10 mouse cellular contexts compared by ENCODE assay signal in the genomic region with DNA sequence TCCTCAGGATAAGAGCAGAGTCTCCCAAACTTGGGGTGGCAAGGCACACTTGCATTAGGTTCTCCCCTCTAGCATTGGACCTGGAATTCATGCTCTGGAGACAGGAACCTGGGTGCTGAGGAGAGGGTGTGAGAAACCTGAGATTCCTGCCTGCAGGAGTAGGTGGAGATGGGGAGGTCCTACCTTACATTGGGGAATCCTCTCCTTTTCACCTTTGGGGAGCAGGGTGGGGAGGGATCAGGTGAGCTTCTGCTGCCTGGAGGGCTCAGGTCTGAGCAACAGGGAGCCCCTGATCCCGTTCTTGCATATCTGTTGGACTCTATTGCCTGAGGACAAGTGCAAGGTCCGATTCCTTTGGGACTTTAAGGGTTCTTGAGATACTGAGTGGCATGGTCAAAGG. TPM values are rescaled to one million over a fixed set of nuclear protein-coding genes. Genes with fewer than 3 reads are reported as not detected.
DNase-seq lines count a peak whose midpoint lies in the region; ATAC-seq and TF ChIP-seq lines count a peak whose summit lies in the region.
"Had no signal": no experiment of that assay in that cellular context is flagged by ENCODE, and none has a peak within 500 bp of the region (broad histone marks: within the 10 kb centered on the region; RNA-seq: fewer than 3 reads in every experiment).

No protein-coding gene starts in this region.

- peak overlapping the region; percentile 60; the same call in 1 of the 2 replicates for H3K4me2 ChIP-seq in hindbrain, embryonic 11.5 days (replicated peaks; ENCODE audit: low read depth, low read length)
- no peak overlapping the region for H3K4me2 ChIP-seq in liver, postnatal 0 days (ENCODE audit: low read depth, low read length)

- TF ChIP-seq CTCF in E14TG2a.4 (conservative IDR thresholded peaks at IDR 0.05; ENCODE audit: low read length) = no peak
- no peak for TF ChIP-seq CTCF in liver, postnatal 0 days (IDR thresholded peaks at IDR 0.05; ENCODE audit: low read depth)

- no peaks in the 10 kb centered on the region for H3K27me3 ChIP-seq in erythroblast, embryonic 14.5 days (ENCODE audit: control insufficient read depth)
- H3K27me3 ChIP-seq in E14TG2a.4 (ENCODE audit: insufficient read depth, low read length) = no peaks in the 10 kb centered on the region
- no peaks in the 10 kb centered on the region for H3K27me3 ChIP-seq in hindbrain, embryonic 11.5 days (ENCODE audit: control insufficient read depth, insufficient read depth, low read length)
- H3K27me3 ChIP-seq in liver, postnatal 0 days (ENCODE audit: insufficient read depth, low read length) = no peaks in the 10 kb centered on the region

- WGBS in hindbrain, embryonic 11.5 days = 73% methylated on average over 2 of the region's 2 CpGs
- WGBS in liver, postnatal 0 days (ENCODE audit: insufficient replicate concordance) = 82% methylated on average over 2 of the region's 2 CpGs

- H3K27ac ChIP-seq in hindbrain, embryonic 11.5 days (ENCODE audit: low read depth, low read length) = peak overlapping the region; percentile 87; the same call in 1 of the 2 replicates
- H3K27ac ChIP-seq in liver, postnatal 0 days (ENCODE audit: low read depth) = 0 out of 2 replicates have a peak overlapping the region, but pooled peaks have one; percentile 81

- peak overlapping the region; percentile 97 for H3K4me3 ChIP-seq in erythroblast, embryonic 14.5 days (replicated peaks)
- peak overlapping the region; percentile 76 for H3K4me3 ChIP-seq in E14TG2a.4 (replicated peaks; ENCODE audit: low read length)
- peak overlapping the region; percentile 99 for H3K4me3 ChIP-seq in hindbrain, embryonic 11.5 days (ENCODE audit: low read depth, low read length)
- no peak overlapping the region for H3K4me3 ChIP-seq in liver, postnatal 0 days (ENCODE audit: low read depth, low read length)

- no peak for ATAC-seq in erythroblast, adult 5-6 weeks (replicated peaks; ENCODE audit: low FRiP score, poor library complexity, severe bottlenecking)
- ATAC-seq in hindbrain, embryonic 11.5 days (ENCODE audit: low FRiP score) = no peak
- ATAC-seq in liver, postnatal 0 days = no peak

- DNase-seq in hindbrain, embryonic 11.5 days (ENCODE audit: low spot score) = no peak
- DNase-seq in liver, postnatal 0 days = no peak
- DNase-seq in ovary, postnatal 36 days (ENCODE audit: low spot score) = no peak
- DNase-seq in layer of hippocampus, adult 9-10 months (ENCODE audit: low spot score) = no peak
- DNase-seq in retina, embryonic 14.5 days (ENCODE audit: low spot score) = no peak
- DNase-seq: adrenal gland, postnatal 14 days; layer of hippocampus, adult 9-11 months had no signal

- no peak overlapping the region; the same call in 1 of the 2 replicates for H3K9ac ChIP-seq in hindbrain, embryonic 11.5 days (ENCODE audit: low read depth, low read length)
- no peak overlapping the region for H3K9ac ChIP-seq in liver, postnatal 0 days (replicated peaks)

- peaks cover 50% of the 10 kb centered on the region for H3K4me1 ChIP-seq in erythroblast, embryonic 14.5 days (ENCODE audit: control insufficient read depth)
- peaks cover 60% of the 10 kb centered on the region for H3K4me1 ChIP-seq in E14TG2a.4 (replicated peaks; ENCODE audit: low read depth, low read length)
- peaks cover 5% of the 10 kb centered on the region for H3K4me1 ChIP-seq in hindbrain, embryonic 11.5 days (replicated peaks; ENCODE audit: control insufficient read depth, insufficient read depth, low read length)
- peaks cover 24% of the 10 kb centered on the region for H3K4me1 ChIP-seq in liver, postnatal 0 days (ENCODE audit: insufficient read depth)

- no peak for TF ChIP-seq EP300 in liver, postnatal 0 days (IDR thresholded peaks at IDR 0.05; ENCODE audit: low read depth)

- H3K36me3 ChIP-seq in erythroblast, embryonic 14.5 days (ENCODE audit: control insufficient read depth) = peaks cover 23% of the 10 kb centered on the region
- peaks cover 74% of the 10 kb centered on the region for H3K36me3 ChIP-seq in E14TG2a.4 (ENCODE audit: insufficient read depth, low read length)
- H3K36me3 ChIP-seq in hindbrain, embryonic 11.5 days (ENCODE audit: control insufficient read depth, insufficient read depth, low read length) = 0 out of 2 replicates have a peak, but pooled peaks cover under 1% of the 10 kb centered on the region
- H3K36me3 ChIP-seq in liver, postnatal 0 days (replicated peaks; ENCODE audit: insufficient read depth, low read length) = peaks cover 11% of the 10 kb centered on the region

- no peaks in the 10 kb centered on the region; the same call in 1 of the 2 replicates for H3K9me3 ChIP-seq in erythroblast, embryonic 14.5 days (ENCODE audit: control insufficient read depth, low read length)
- no peaks in the 10 kb centered on the region for H3K9me3 ChIP-seq in E14TG2a.4 (ENCODE audit: low read length)
- peaks cover 2% of the 10 kb centered on the region for H3K9me3 ChIP-seq in hindbrain, embryonic 11.5 days (ENCODE audit: control insufficient read depth, low read length)
- H3K9me3 ChIP-seq in liver, postnatal 0 days (ENCODE audit: low read length) = 0 out of 2 replicates have a peak, but pooled peaks cover 6% of the 10 kb centered on the region

RNA-seq across cellular contexts. Expression of gene Tomm40, which starts 1.6 kb away (rescaled TPM):
- polyA plus RNA-seq in erythroblast, embryonic 14.5 days (2012) = 12.7 and 13.1 TPM in 2 replicates
- 6.5 and 8.2 TPM in 2 replicates for total RNA-seq in erythroblast, adult 5-6 weeks (2015; ENCODE audit: low replicate concordance)
- total RNA-seq in erythroblast, adult 5-6 weeks (2017; ENCODE audit: low replicate concordance) = 3.4 and 9.6 TPM in 2 replicates
- 113 and 129 TPM in 2 replicates for polyA plus RNA-seq in hindbrain, embryonic 11.5 days (2014; fragmentation: Nextera tagmentation; extraction: Ambion mirVana)
- polyA plus RNA-seq in liver, postnatal 0 days (2015; fragmentation: Nextera tagmentation; extraction: Ambion mirVana) = 81.5 and 83.6 TPM in 2 replicates

RNA-seq across cellular contexts. Expression of gene Apoe, which starts 17.8 kb away (rescaled TPM):
- 12.1 and 14.3 TPM in 2 replicates for polyA plus RNA-seq in erythroblast, embryonic 14.5 days (2012)
- 53.0 and 57.3 TPM in 2 replicates for total RNA-seq in erythroblast, adult 5-6 weeks (2015; ENCODE audit: low replicate concordance)
- total RNA-seq in erythroblast, adult 5-6 weeks (2017; ENCODE audit: low replicate concordance) = 220 and 224 TPM in 2 replicates
- 192 and 221 TPM in 2 replicates for polyA plus RNA-seq in hindbrain, embryonic 11.5 days (2014; fragmentation: Nextera tagmentation; extraction: Ambion mirVana)
- polyA plus RNA-seq in liver, postnatal 0 days (2015; fragmentation: Nextera tagmentation; extraction: Ambion mirVana) = 20,006 and 20,209 TPM in 2 replicates

RNA-seq across cellular contexts. Expression of gene Apoc1, which starts 24.4 kb away (rescaled TPM):
- 0.94 and 1.3 TPM in 2 replicates for polyA plus RNA-seq in erythroblast, embryonic 14.5 days (2012)
- 5.8 TPM in 1 of 2 replicates, not detected in the other for total RNA-seq in erythroblast, adult 5-6 weeks (2015; ENCODE audit: low replicate concordance)
- total RNA-seq in erythroblast, adult 5-6 weeks (2017; ENCODE audit: low replicate concordance) = 3.6 TPM in 1 of 2 replicates, not detected in the other
- polyA plus RNA-seq in hindbrain, embryonic 11.5 days (2014; fragmentation: Nextera tagmentation; extraction: Ambion mirVana) = 3.0 and 3.4 TPM in 2 replicates
- 5,234 and 5,457 TPM in 2 replicates for polyA plus RNA-seq in liver, postnatal 0 days (2015; fragmentation: Nextera tagmentation; extraction: Ambion mirVana)

RNA-seq across cellular contexts. Expression of gene Nectin2, which starts 33.5 kb away (rescaled TPM):
- 0.13 and 0.15 TPM in 2 replicates for polyA plus RNA-seq in erythroblast, embryonic 14.5 days (2012)
- total RNA-seq in erythroblast, adult 5-6 weeks (2015; ENCODE audit: low replicate concordance) = not detected in 2 replicates
- total RNA-seq in erythroblast, adult 5-6 weeks (2017; ENCODE audit: low replicate concordance) = 1.0 TPM in 1 of 2 replicates, not detected in the other
- 52.5 and 60.3 TPM in 2 replicates for polyA plus RNA-seq in hindbrain, embryonic 11.5 days (2014; fragmentation: Nextera tagmentation; extraction: Ambion mirVana)
- polyA plus RNA-seq in liver, postnatal 0 days (2015; fragmentation: Nextera tagmentation; extraction: Ambion mirVana) = 51.0 and 51.3 TPM in 2 replicates

RNA-seq across cellular contexts. Expression of gene Apoc4, which starts 35.5 kb away (rescaled TPM):
- polyA plus RNA-seq in erythroblast, embryonic 14.5 days (2012) = 0.10 and 0.20 TPM in 2 replicates
- not detected in 2 replicates for total RNA-seq in erythroblast, adult 5-6 weeks (2015; ENCODE audit: low replicate concordance)
- total RNA-seq in erythroblast, adult 5-6 weeks (2017; ENCODE audit: low replicate concordance) = not detected in 2 replicates
- not detected in 2 replicates for polyA plus RNA-seq in hindbrain, embryonic 11.5 days (2014; fragmentation: Nextera tagmentation; extraction: Ambion mirVana)
- 2,808 and 2,914 TPM in 2 replicates for polyA plus RNA-seq in liver, postnatal 0 days (2015; fragmentation: Nextera tagmentation; extraction: Ambion mirVana)

Comparison
In these comparisons a context has a peak if more than half of its experiments do, and no peak if none do; other contexts are left out.
1. RNA of gene Apoe, which starts 17.8 kb away (polyA plus RNA-seq): 20,006 to 20,209 TPM in liver, postnatal 0 days; 192 to 221 TPM in hindbrain, embryonic 11.5 days and 12.1 to 14.3 TPM in erythroblast, embryonic 14.5 days; every median in the first group is over 10 times any median in the second.
2. RNA of gene Apoc1, which starts 24.4 kb away (polyA plus RNA-seq): 5,234 to 5,457 TPM in liver, postnatal 0 days; 3.0 to 3.4 TPM in hindbrain, embryonic 11.5 days and 0.94 to 1.3 TPM in erythroblast, embryonic 14.5 days; every median in the first group is over 1,000 times any median in the second.